Mouse (Mus musculus) G1E (cell line): ENCODE data around the gene Dync2li1.

ENCODE experiments used
- CTCF ChIP-seq: IDR thresholded peaks from 2 replicates; pipeline ENCODE4 v1.5.1; 2012; ENCODE audit warnings: low read depth, low read length, inconsistent platforms, mixed read lengths
- GATA1 ChIP-seq: IDR thresholded peaks from 2 replicates; pipeline ENCODE4 v1.6.1; 2012; ENCODE audit warnings: borderline replicate concordance, low read length, inconsistent platforms, mixed read lengths
- GATA2 ChIP-seq: IDR thresholded peaks from 2 replicates; pipeline ENCODE4 v1.6.1; 2012; ENCODE audit warnings: low read depth, low read length, inconsistent platforms, borderline replicate concordance
- POLR2AphosphoS5 ChIP-seq: IDR thresholded peaks from 2 replicates; pipeline ENCODE4 v1.6.1; 2012; ENCODE audit warnings: low read depth, low read length, inconsistent platforms; ENCODE audit not compliant: insufficient replicate concordance
- TAL1 ChIP-seq: conservative IDR thresholded peaks from 2 replicates; pipeline ENCODE4 v1.6.1; 2012; ENCODE audit warnings: low read depth, low read length, inconsistent platforms, mixed read lengths

GRCm38 (mm10) chr17:84690111-84690510, 63.8 kb downstream of the Dync2li1 start:
- TF ChIP-seq CTCF (no peak), GATA1 (no peak), GATA2 (no peak), POLR2AphosphoS5 (no peak), TAL1 (no peak)
